ENCODE assay signal across 8 mouse cellular contexts in genomic region chr6:127150663-127151564, GRCm38 (mm10). TPM values are rescaled to one million over a fixed set of nuclear protein-coding genes. Genes with fewer than 3 reads are reported as not detected.
A peak's percentile ranks its signal among the peaks of the same experiment; 100 is the strongest.
DNase-seq lines count a peak whose midpoint lies in the region; ATAC-seq and TF ChIP-seq lines count a peak whose summit lies in the region.

No protein-coding gene starts in this region.

- peak overlapping the region; percentile 87 for H3K9ac ChIP-seq in forebrain, embryonic 12.5 days

- H3K9me3 ChIP-seq in E14TG2a.4 (ENCODE audit: low read length), result no peaks in the 10 kb centered on the region
- no peaks in the 10 kb centered on the region for H3K9me3 ChIP-seq in forebrain, embryonic 12.5 days

- peak; percentile 67 for ATAC-seq in forebrain, embryonic 12.5 days (ENCODE audit: low FRiP score)

- H3K27me3 ChIP-seq in E14TG2a.4 (ENCODE audit: insufficient read depth, low read length), result peaks cover 72% of the 10 kb centered on the region
- H3K27me3 ChIP-seq in forebrain, embryonic 12.5 days, result peaks cover 32% of the 10 kb centered on the region

- peak overlapping the region; percentile 79 for H3K4me3 ChIP-seq in E14TG2a.4 (replicated peaks; ENCODE audit: low read length)
- peak overlapping the region; percentile 76 for H3K4me3 ChIP-seq in forebrain, embryonic 12.5 days (replicated peaks)

- H3K4me2 ChIP-seq in forebrain, embryonic 12.5 days, result peak overlapping the region; percentile 82

- H3K36me3 ChIP-seq in E14TG2a.4 (ENCODE audit: insufficient read depth, low read length), result peaks cover 21% of the 10 kb centered on the region
- H3K36me3 ChIP-seq in forebrain, embryonic 12.5 days (replicated peaks), result peaks cover 13% of the 10 kb centered on the region

- intact Hi-C loops in heart, postnatal 36 days (cut with DNase I), result no loop called here

- H3K27ac ChIP-seq in forebrain, embryonic 12.5 days, result peak overlapping the region; percentile 90

- DNase-seq in adrenal gland, adult 2 months, result peak; percentile 93
- DNase-seq in heart, postnatal 36 days, result peak; percentile 77 to 82
- peak; percentile 74 for DNase-seq in layer of hippocampus, adult 9-11 months
- peak; percentile 85 to 88 for DNase-seq in lung, postnatal 4 days
- DNase-seq in right cerebral cortex, adult 18-20 months, result peak; percentile 75
- DNase-seq in c-Kit-positive CD71-positive TER-119-positive erythroid progenitor cells, embryonic 14.5 days (ENCODE audit: low spot score), result no peak

- H3K4me1 ChIP-seq in E14TG2a.4 (replicated peaks; ENCODE audit: low read depth, low read length), result peaks cover 69% of the 10 kb centered on the region
- peaks cover 84% of the 10 kb centered on the region for H3K4me1 ChIP-seq in forebrain, embryonic 12.5 days

- TF ChIP-seq CTCF in E14TG2a.4 (conservative IDR thresholded peaks at IDR 0.05; ENCODE audit: low read length), result no peak

- WGBS in forebrain, embryonic 12.5 days, result under 1% methylated on average over 23 of the region's 34 CpGs

RNA-seq across cellular contexts. Expression of gene Ccnd2, which starts 1.1 kb away (rescaled TPM):
- total RNA-seq in adrenal gland, adult 2 months (2021), result 100 to 1,000 TPM; 481 to 519 TPM
- 76.2 and 127 TPM in 2 replicates for polyA plus RNA-seq in adrenal gland, adult 2 months (2012; rRNA removed)
- 1,349 and 1,505 TPM in 2 replicates for polyA plus RNA-seq in forebrain, embryonic 12.5 days (2016; fragmentation: Nextera tagmentation; extraction: Ambion mirVana)
- total RNA-seq in heart, postnatal 36 days (2021), result 100 to 1,000 TPM; 107 to 138 TPM

RNA-seq across cellular contexts. Expression of gene Tigar, which starts 41.6 kb away (rescaled TPM):
- total RNA-seq in adrenal gland, adult 2 months (2021), result 10 to 100 TPM; 13.2 to 21.9 TPM
- 2.2 and 3.0 TPM in 2 replicates for polyA plus RNA-seq in adrenal gland, adult 2 months (2012; rRNA removed)
- 8.8 and 9.9 TPM in 2 replicates for polyA plus RNA-seq in forebrain, embryonic 12.5 days (2016; fragmentation: Nextera tagmentation; extraction: Ambion mirVana)
- total RNA-seq in heart, postnatal 36 days (2021), result 10 to 100 TPM; 45.8 to 48.8 TPM
